Mouse (Mus musculus): ENCODE data around the gene Amigo3. TPM values are rescaled to one million over a fixed set of nuclear protein-coding genes. Genes with fewer than 3 reads are reported as not detected.

The Amigo3 gene
- polyA plus RNA-seq, 1 experiment from 2014 or later = 2.3 TPM

DNA sequence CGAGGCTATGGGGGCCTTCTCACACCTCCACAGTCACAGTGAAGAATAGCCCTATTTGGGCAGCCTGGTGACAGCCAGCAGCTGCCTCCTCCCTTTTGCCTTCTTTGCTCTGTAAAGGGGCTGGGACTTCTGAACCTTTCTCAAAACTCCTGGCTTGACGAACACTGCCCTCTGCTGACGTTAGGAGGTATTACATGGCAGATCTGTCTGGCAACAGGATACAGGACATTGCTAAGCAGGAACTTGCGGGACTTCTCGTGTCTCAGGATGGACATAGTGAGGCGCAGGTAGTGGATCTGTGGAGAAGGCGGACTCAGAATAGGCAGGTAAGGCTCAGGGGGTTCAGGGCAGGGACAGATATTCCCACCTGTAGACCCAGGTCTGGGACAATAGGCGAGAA is 14.9 kb downstream of the Amigo3 start:
- no peak overlapping the region for H3K4me2 ChIP-seq
- H3K9me3 ChIP-seq = no peaks in the 10 kb centered on the region
- 0 out of 2 replicates have a peak overlapping the region, but pooled peaks have one; percentile 30 for H3K27ac ChIP-seq (replicated peaks)
- peaks cover 54% of the 10 kb centered on the region for H3K36me3 ChIP-seq
- no peak overlapping the region for H3K9ac ChIP-seq
- peaks cover 23% of the 10 kb centered on the region for H3K4me1 ChIP-seq
- 19% methylated on average over 8 of the region's 8 CpGs for WGBS
- no peaks in the 10 kb centered on the region for H3K27me3 ChIP-seq (replicated peaks)
- no peak for ATAC-seq (ENCODE audit: extremely low read depth, insufficient number of reproducible peaks, low FRiP score, low TSS enrichment)
- no peak overlapping the region for H3K4me3 ChIP-seq

DNA sequence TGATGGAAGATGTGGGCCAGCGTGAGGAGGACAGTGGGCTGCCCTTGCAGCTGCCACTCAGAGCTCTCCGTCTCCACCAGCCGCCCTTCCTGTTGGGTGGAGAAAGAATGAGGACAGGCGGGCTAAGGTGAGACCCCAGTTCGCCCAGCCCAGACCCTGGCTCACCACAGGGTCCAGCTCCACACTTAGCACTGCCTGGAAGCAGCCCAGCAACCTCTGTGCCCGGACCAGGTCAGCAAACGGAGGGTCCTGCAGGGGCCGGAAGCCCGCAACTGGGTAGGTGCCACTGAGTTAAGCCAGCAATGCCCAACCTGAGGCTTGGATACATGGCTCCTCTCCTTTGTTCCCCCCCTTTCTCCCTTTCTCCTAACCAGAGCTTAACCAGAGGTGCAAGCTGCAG is 16.0 kb downstream of the Amigo3 start:
- Histone ChIP-seq H3K27ac (replicated peaks) (no peak overlapping the region), H3K36me3 (peaks cover 43% of the 10 kb centered on the region), H3K27me3 (replicated peaks) (no peaks in the 10 kb centered on the region), H3K9me3 (no peaks in the 10 kb centered on the region), H3K4me2 (no peak overlapping the region), H3K4me1 (peaks cover 32% of the 10 kb centered on the region), H3K4me3 (no peak overlapping the region), H3K9ac (no peak overlapping the region)
- WGBS = 86% methylated on average over 9 of the region's 9 CpGs
- no peak for ATAC-seq (ENCODE audit: extremely low read depth, insufficient number of reproducible peaks, low FRiP score, low TSS enrichment)

DNA sequence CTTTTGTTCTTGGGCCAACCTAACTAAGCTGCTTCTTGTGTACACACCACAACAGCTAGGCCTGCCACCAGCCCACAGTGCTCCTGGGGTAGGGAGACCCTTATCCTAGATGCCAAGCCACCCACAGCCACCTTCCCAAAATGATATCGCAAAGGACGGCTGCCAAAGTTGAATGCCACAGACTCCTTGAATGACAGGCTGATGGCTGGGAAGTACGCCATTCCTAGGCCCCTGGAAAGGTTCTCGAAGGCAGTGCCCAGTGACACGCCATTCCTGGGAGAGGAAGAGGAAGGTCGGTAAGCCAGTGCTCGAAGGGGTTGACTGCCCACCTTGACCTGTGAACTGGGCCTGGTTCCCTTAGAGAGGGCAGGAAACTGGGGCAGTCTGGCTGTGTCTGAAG is 16.6 kb downstream of the Amigo3 start:
- Histone ChIP-seq H3K9me3 (no peaks in the 10 kb centered on the region), H3K4me3 (no peak overlapping the region), H3K27ac (replicated peaks) (no peak overlapping the region), H3K4me1 (peaks cover 32% of the 10 kb centered on the region), H3K27me3 (replicated peaks) (no peaks in the 10 kb centered on the region), H3K36me3 (peaks cover 41% of the 10 kb centered on the region), H3K4me2 (no peak overlapping the region), H3K9ac (no peak overlapping the region)
- no peak for ATAC-seq (ENCODE audit: extremely low read depth, insufficient number of reproducible peaks, low FRiP score, low TSS enrichment)
- 84% methylated on average over 7 of the region's 7 CpGs for WGBS

GRCm38 (mm10) chr9:108071801-108072200 is 18.8 kb downstream of the Amigo3 start:
- H3K4me2 ChIP-seq = peak overlapping the region; percentile 1
- H3K27ac ChIP-seq (replicated peaks) = peak overlapping the region; percentile 88
- H3K9ac ChIP-seq = no peak overlapping the region
- no peak for ATAC-seq (ENCODE audit: extremely low read depth, insufficient number of reproducible peaks, low FRiP score, low TSS enrichment)
- peaks cover 35% of the 10 kb centered on the region for H3K36me3 ChIP-seq
- H3K9me3 ChIP-seq = no peaks in the 10 kb centered on the region
- no peaks in the 10 kb centered on the region for H3K27me3 ChIP-seq (replicated peaks)
- no peak overlapping the region for H3K4me3 ChIP-seq
- H3K4me1 ChIP-seq = peaks cover 32% of the 10 kb centered on the region
- WGBS = 52% methylated on average over 4 of the region's 4 CpGs

DNA sequence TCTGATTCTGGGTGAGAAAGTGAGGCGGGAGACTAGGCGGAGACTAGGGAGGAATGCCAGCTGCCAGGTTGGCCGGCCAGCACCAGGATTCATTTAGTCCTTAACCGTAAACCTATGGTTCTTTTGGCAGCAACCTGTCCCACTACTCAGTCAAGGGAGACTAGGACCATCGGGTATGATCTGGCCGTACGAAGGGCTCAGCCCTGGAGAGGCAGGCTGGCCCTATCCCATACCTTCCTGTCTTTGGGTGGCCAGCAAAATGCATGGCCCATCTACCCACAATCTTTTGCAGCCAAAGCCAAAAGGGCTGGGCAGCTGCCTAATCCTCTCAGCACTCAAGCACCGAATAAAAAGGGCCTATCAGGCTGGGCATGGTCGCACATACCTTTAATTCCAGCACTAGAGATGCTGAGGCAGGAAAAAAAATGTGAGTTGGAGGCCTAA is 19.5 kb downstream of the Amigo3 start:
- Histone ChIP-seq H3K9me3 (no peaks in the 10 kb centered on the region), H3K4me1 (peaks cover 30% of the 10 kb centered on the region), H3K27ac (replicated peaks) (peak overlapping the region; percentile 88), H3K27me3 (replicated peaks) (no peaks in the 10 kb centered on the region), H3K36me3 (peaks cover 41% of the 10 kb centered on the region), H3K4me3 (no peak overlapping the region), H3K9ac (peak overlapping the region; percentile 58), H3K4me2 (peak overlapping the region; percentile 1)
- 37% methylated on average over 9 of the region's 9 CpGs for WGBS
- no peak for ATAC-seq (ENCODE audit: extremely low read depth, insufficient number of reproducible peaks, low FRiP score, low TSS enrichment)

GRCm38 (mm10) chr9:108073141-108073930 is 20.4 kb downstream of the Amigo3 start:
- Histone ChIP-seq H3K9ac (peak overlapping the region; percentile 65), H3K36me3 (peaks cover 41% of the 10 kb centered on the region), H3K27ac (replicated peaks) (peak overlapping the region; percentile 88), H3K9me3 (no peaks in the 10 kb centered on the region), H3K4me2 (no peak overlapping the region), H3K4me3 (no peak overlapping the region), H3K27me3 (replicated peaks) (no peaks in the 10 kb centered on the region), H3K4me1 (peaks cover 35% of the 10 kb centered on the region)
- no peak for ATAC-seq (ENCODE audit: extremely low read depth, insufficient number of reproducible peaks, low FRiP score, low TSS enrichment)
- WGBS = 51% methylated on average over 7 of the region's 7 CpGs

- no peak for ATAC-seq (ENCODE audit: extremely low read depth, insufficient number of reproducible peaks, low FRiP score, low TSS enrichment)
- WGBS = 69% methylated on average over 5 of the region's 5 CpGs
- Histone ChIP-seq H3K4me2 (peak within 1 kb of the TSS; percentile 90), H3K4me3 (peak within 1 kb of the TSS; percentile 95), H3K27me3 (replicated peaks) (peaks cover 45% of the 10 kb centered on the region), H3K9ac (peak within 1 kb of the TSS; percentile 98), H3K36me3 (peaks cover 22% of the 10 kb centered on the region), H3K27ac (replicated peaks) (peak within 1 kb of the TSS; percentile 74), H3K9me3 (no peaks in the 10 kb centered on the region), H3K4me1 (peaks cover 46% of the 10 kb centered on the region)
Observed at GRCm38 (mm10) chr9:108080168-108080567, 27.2 kb downstream of the Amigo3 start, which contains the start of gene Mst1. Gene Mst1 (plus strand): TSS chr9:108080436.

GRCm38 (mm10) chr9:108082549-108082948 is 29.6 kb downstream of the Amigo3 start:
- WGBS = 5% methylated on average over 19 of the region's 19 CpGs
- Histone ChIP-seq H3K9ac (peak overlapping the region; percentile 58), H3K36me3 (peaks cover 37% of the 10 kb centered on the region)

GRCm38 (mm10) chr9:108082988-108083431 is 30.1 kb downstream of the Amigo3 start, which contains the start of gene Rnf123:
Gene Rnf123 (minus strand): TSS chr9:108083346.
- H3K4me1 ChIP-seq = peaks cover 44% of the 10 kb centered on the region
- peaks cover 45% of the 10 kb centered on the region for H3K27me3 ChIP-seq (replicated peaks)
- H3K9me3 ChIP-seq = no peaks in the 10 kb centered on the region
- H3K36me3 ChIP-seq = peaks cover 41% of the 10 kb centered on the region
- peak within 1 kb of the TSS; percentile 32 for H3K4me3 ChIP-seq
- H3K4me2 ChIP-seq = peak within 1 kb of the TSS; percentile 59
- 32% methylated on average over 12 of the region's 12 CpGs for WGBS
- no peak for ATAC-seq (ENCODE audit: extremely low read depth, insufficient number of reproducible peaks, low FRiP score, low TSS enrichment)
- H3K9ac ChIP-seq = peak within 1 kb of the TSS; percentile 58
- no peak within 1 kb of the TSS for H3K27ac ChIP-seq (replicated peaks)

More at GRCm38 (mm10) chr9:108082549-108082948, 29.6 kb downstream of the Amigo3 start:
- no peak overlapping the region for H3K27ac ChIP-seq (replicated peaks)
- ATAC-seq (ENCODE audit: extremely low read depth, insufficient number of reproducible peaks, low FRiP score, low TSS enrichment) = no peak
- H3K27me3 ChIP-seq (replicated peaks) = peaks cover 45% of the 10 kb centered on the region
- no peaks in the 10 kb centered on the region for H3K9me3 ChIP-seq
- H3K4me3 ChIP-seq = peak overlapping the region; percentile 32
- peaks cover 49% of the 10 kb centered on the region for H3K4me1 ChIP-seq
- peak overlapping the region; percentile 59 for H3K4me2 ChIP-seq

DNA sequence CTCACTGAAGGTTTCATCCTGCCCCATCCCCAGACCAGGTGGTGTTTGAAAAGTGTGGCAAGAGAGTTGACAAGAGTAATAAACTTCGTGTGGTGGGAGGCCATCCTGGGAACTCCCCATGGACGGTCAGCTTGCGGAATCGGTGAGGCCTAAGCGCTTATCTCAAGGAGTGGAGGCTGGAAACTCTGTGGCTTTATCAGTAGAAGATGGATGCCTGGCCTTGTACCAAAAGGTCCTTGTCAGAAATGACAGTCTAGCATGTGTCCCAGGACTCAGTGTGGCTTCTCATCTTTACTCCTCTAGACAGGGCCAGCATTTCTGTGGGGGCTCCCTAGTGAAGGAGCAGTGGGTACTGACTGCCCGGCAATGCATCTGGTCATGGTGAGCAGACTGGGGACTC is 30.6 kb downstream of the Amigo3 start:
- Histone ChIP-seq H3K9me3 (no peaks in the 10 kb centered on the region), H3K36me3 (peaks cover 47% of the 10 kb centered on the region), H3K4me3 (no peak overlapping the region), H3K9ac (no peak overlapping the region), H3K4me2 (no peak overlapping the region), H3K4me1 (peaks cover 38% of the 10 kb centered on the region), H3K27ac (replicated peaks) (no peak overlapping the region), H3K27me3 (replicated peaks) (peaks cover 45% of the 10 kb centered on the region)
- 33% methylated on average over 6 of the region's 6 CpGs for WGBS
- no peak for ATAC-seq (ENCODE audit: extremely low read depth, insufficient number of reproducible peaks, low FRiP score, low TSS enrichment)

GRCm38 (mm10) chr9:108085261-108085660 is 32.3 kb downstream of the Amigo3 start:
- peaks cover 64% of the 10 kb centered on the region for H3K36me3 ChIP-seq
- no peaks in the 10 kb centered on the region for H3K9me3 ChIP-seq
- H3K27ac ChIP-seq (replicated peaks) = no peak overlapping the region
- peaks cover 32% of the 10 kb centered on the region for H3K4me1 ChIP-seq
- H3K4me3 ChIP-seq = no peak overlapping the region
- WGBS = 96% methylated on average over 4 of the region's 4 CpGs
- no peak overlapping the region for H3K4me2 ChIP-seq
- peaks cover 45% of the 10 kb centered on the region for H3K27me3 ChIP-seq (replicated peaks)
- no peak for ATAC-seq (ENCODE audit: extremely low read depth, insufficient number of reproducible peaks, low FRiP score, low TSS enrichment)
- H3K9ac ChIP-seq = peak overlapping the region; percentile 7; the same call in 1 of the 2 replicates

All from heart, embryonic 13.5 days (tissue).